Mouse (Mus musculus) forebrain, embryonic 14.5 days (tissue): Measurements from ENCODE around the gene Ins2. TPM values are rescaled to one million over a fixed set of nuclear protein-coding genes. Genes with fewer than 3 reads are reported as not detected.

ENCODE experiments used
- ATAC-seq: fragments of 200-750 bp; cut with Nextera tagmentation; 2 replicates; pipeline ENCODE4 v1.8.0; 2017; ENCODE audit warnings: mild to moderate bottlenecking, moderate library complexity
- DNase-seq: peaks from one replicate; pipeline ENCODE4 v3.0.0-alpha.2; 2015; ENCODE audit warnings: low spot score
- H3K27ac ChIP-seq: fragments of 300-500 bp; sonication (generic); 2 replicates; pipeline ENCODE4 v1.5.1; 2014; ENCODE audit warnings: low read depth, mild to moderate bottlenecking, control low read depth, low read length, moderate library complexity
- H3K27me3 ChIP-seq: fragments of 300-500 bp; sonication (generic); replicated peaks from 2 replicates; pipeline ENCODE4 v1.6.1; 2014; ENCODE audit warnings: low read length, control low read depth, mixed read lengths; ENCODE audit not compliant: control insufficient read depth, insufficient read depth
- H3K36me3 ChIP-seq: fragments of 300-500 bp; sonication (generic); 2 replicates; pipeline ENCODE4 v1.6.1; 2014; ENCODE audit warnings: low read length, control low read depth; ENCODE audit not compliant: control insufficient read depth, insufficient read depth
- H3K4me1 ChIP-seq: fragments of 300-500 bp; sonication (generic); 2 replicates; pipeline ENCODE4 v1.6.1; 2014; ENCODE audit warnings: antibody characterized with exemption, low read length, control low read depth; ENCODE audit not compliant: control insufficient read depth, insufficient read depth
- H3K4me2 ChIP-seq: fragments of 300-500 bp; sonication (generic); 2 replicates; pipeline ENCODE4 v1.6.1; 2014; ENCODE audit warnings: mild to moderate bottlenecking, control low read depth, low read length
- H3K4me3 ChIP-seq: fragments of 300-500 bp; sonication (generic); 2 replicates; pipeline ENCODE4 v1.5.1; 2014; ENCODE audit warnings: low read depth, low read length, control low read depth
- H3K9ac ChIP-seq: fragments of 300-500 bp; sonication (generic); 2 replicates; pipeline ENCODE4 v1.6.1; 2014; ENCODE audit warnings: mild to moderate bottlenecking, low read length, control low read depth, moderate library complexity
- H3K9me3 ChIP-seq: fragments of 300-500 bp; sonication (generic); replicated peaks from 2 replicates; pipeline ENCODE4 v1.6.1; 2016; ENCODE audit warnings: low read length, control low read depth, mixed read lengths; ENCODE audit not compliant: control insufficient read depth
- WGBS: fragments of 180-500 bp; shearing (Covaris S2); extraction: QIAGEN DNeasy Blood & Tissue Kit; methylation state at CpG from one replicate; pipeline ENCODE4 v1.1.7; 2014; 5-methylcytosine and 5-hydroxymethylcytosine counted together
- polyA plus RNA-seq: library from polyadenylated mRNA; unstranded; fragments of >200 nt; fragmentation: Nextera tagmentation; extraction: Ambion mirVana; gene quantifications from 2 replicates; pipeline ENCODE4 v1.2.1, GENCODE M21; 2014

Ins2 gene
- polyA plus RNA-seq, 1 experiment from 2014 or later: 0.83 TPM

DNA sequence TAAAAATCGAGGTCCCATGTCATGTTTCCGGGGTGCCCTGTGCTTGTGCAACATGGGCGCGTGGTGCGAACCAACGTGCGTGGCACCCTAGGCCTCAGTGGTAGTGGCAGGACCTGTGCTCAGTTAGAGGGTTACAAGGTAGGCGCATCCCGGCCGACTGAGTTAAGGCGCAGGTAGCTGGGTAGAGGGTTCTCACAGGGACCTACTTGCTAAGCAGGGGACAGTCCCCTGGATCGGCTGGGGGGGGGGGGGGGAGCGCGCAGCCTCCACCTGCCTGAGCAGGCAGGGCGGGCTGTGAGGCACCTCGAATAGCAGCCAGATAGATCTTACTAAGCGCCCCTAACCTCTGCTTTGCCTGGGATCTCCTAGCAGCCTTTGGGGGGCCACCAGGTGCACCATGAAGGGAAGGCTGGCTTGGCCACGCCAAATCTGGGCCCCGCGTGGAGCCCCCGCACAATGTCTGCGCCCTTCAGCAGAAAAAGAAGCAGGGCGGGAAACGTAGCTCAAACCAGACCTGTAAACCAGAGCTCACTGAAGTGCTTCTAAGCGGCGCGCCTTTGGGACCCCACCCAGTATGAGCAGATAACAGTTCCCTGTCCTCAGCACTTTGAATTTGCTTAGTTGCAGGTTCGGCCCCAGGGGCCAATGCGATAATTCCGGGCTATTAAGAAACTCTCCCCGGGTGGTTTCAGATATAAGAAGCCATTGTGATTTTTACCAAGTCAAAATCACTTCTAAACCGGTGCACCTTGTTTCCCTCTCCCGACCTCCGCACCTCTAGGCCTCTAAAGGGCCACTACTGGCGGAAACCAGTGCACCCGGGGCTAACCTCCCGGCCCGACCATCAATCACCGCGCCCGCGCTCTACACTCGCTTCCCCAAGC is 83.2 kb downstream of the Ins2 start:
- Histone ChIP-seq H3K9me3 (no peaks in the 10 kb centered on the region), H3K4me2 (peak overlapping the region; percentile 50), H3K36me3 (no peaks in the 10 kb centered on the region), H3K27ac (no peak overlapping the region), H3K27me3 (peaks cover 99% of the 10 kb centered on the region), H3K4me3 (peak overlapping the region; percentile 31), H3K9ac (no peak overlapping the region), H3K4me1 (peaks cover 4% of the 10 kb centered on the region)
- DNase-seq: no peak
- WGBS: under 1% methylated on average over 43 of the region's 43 CpGs
- no peak for ATAC-seq

DNA sequence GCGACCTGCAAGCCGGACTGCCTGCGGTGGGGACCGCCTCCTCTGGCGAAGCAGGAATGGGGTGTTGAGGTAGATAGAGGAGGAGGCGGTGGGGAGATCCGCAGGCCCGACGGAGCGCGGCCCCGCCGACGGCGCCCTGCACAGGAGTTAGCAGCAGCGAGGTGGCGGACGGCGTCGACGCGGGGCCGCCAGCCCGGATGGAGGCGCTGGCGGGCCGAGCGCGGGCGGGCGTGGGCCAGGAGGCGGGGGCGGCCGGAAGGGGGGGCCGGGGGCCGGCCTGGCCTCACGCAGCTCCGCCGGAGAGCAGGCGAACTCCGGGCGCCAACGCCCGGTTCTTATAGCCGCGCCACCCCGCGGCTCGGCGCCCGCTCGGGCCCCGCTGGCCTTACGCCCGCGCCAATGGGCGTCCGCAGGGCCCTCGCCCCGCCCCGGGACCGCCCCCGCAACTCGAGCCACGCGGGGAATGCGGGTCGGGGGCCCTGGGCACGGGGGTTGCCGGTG is 84.0 kb downstream of the Ins2 start:
- H3K27ac ChIP-seq: no peak overlapping the region
- WGBS: 2% methylated on average over 36 of the region's 70 CpGs
- peak; percentile 37 for ATAC-seq
- peak overlapping the region; percentile 31 for H3K4me3 ChIP-seq
- H3K9me3 ChIP-seq: no peaks in the 10 kb centered on the region
- no peaks in the 10 kb centered on the region for H3K36me3 ChIP-seq
- peaks cover 99% of the 10 kb centered on the region for H3K27me3 ChIP-seq
- H3K9ac ChIP-seq: 0 out of 2 replicates have a peak overlapping the region, but pooled peaks have one; percentile 10
- peak overlapping the region; percentile 50 for H3K4me2 ChIP-seq
- no peak for DNase-seq
- H3K4me1 ChIP-seq: peaks cover 4% of the 10 kb centered on the region

DNA sequence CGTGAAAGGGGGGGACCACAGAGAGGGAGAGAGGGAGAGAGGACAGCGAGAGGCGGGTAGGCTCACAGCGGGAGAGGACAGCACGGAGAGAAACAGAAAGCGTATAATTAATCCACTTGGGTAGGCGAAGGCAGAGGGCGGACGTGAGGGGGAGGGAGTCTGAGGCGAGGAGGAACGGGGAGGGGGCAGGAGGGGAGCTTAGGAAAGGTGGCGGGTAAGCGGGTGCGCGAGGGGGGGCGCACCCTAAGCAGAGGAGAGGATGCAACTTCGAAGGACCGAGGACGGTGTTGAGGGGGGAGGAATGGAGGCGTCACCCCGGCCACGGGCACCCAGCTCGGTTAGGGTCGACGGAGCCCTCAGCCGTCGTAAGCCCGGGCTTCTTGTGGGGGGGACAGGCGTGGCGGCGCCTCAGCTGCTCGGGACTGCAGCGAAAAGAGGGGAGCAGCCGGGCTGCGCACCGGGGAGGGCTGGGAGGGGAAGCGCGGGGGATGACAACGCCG is 84.5 kb downstream of the Ins2 start:
- peak overlapping the region; percentile 50 for H3K4me2 ChIP-seq
- H3K27me3 ChIP-seq: peaks cover 99% of the 10 kb centered on the region
- no peaks in the 10 kb centered on the region for H3K9me3 ChIP-seq
- no peak for DNase-seq
- H3K36me3 ChIP-seq: no peaks in the 10 kb centered on the region
- no peak overlapping the region for H3K27ac ChIP-seq
- under 1% methylated on average over 35 of the region's 40 CpGs for WGBS
- H3K4me1 ChIP-seq: peaks cover 4% of the 10 kb centered on the region
- peak overlapping the region; percentile 31 for H3K4me3 ChIP-seq
- ATAC-seq: peak; percentile 52
- H3K9ac ChIP-seq: peak overlapping the region; percentile 10; the same call in 1 of the 2 replicates

DNA sequence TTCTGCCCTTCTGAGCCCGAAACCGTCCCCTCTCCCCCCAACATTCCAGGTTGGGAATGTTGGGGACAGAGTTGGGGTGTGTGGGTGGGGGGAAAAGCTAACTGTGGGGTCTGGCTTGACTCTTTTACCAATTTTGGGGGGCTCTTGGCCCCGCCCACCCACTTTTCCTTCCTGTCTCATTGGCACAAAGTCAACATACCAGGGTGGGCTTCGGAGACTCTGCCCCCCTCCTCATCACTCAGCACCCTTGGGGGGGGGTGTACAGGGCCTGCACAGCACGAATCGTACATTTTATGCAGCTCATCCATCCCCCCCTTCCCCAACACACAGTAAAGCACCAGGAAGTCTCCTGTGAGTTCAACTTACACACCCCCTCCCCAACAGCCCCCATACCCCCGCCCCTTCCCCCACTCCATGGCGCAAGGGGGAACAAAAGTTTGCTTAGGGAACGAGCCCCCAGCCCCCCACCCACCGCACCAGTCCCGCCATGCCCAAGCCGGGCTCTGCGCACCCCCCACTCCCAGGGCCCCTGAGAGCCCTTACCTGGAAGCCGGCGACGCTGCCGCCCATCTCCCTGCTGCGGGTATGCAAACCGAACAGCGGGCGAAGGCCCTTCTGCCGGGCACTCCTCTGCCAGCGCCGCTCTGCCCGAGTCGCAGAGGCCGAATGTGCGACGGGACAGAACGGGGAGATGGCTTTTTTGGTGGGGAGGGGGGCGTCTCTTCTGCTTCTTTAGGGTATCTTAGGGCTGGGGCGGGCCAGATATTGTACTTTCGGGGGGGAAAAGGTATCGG is 85.2 kb downstream of the Ins2 start:
- Histone ChIP-seq H3K27me3 (peaks cover 97% of the 10 kb centered on the region), H3K4me3 (peak overlapping the region; percentile 31), H3K4me1 (peaks cover 4% of the 10 kb centered on the region), H3K27ac (no peak overlapping the region), H3K9me3 (no peaks in the 10 kb centered on the region), H3K9ac (no peak overlapping the region), H3K36me3 (no peaks in the 10 kb centered on the region), H3K4me2 (peak overlapping the region; percentile 50)
- no peak for DNase-seq
- WGBS: 2% methylated on average over 29 of the region's 34 CpGs
- ATAC-seq: no peak

DNA sequence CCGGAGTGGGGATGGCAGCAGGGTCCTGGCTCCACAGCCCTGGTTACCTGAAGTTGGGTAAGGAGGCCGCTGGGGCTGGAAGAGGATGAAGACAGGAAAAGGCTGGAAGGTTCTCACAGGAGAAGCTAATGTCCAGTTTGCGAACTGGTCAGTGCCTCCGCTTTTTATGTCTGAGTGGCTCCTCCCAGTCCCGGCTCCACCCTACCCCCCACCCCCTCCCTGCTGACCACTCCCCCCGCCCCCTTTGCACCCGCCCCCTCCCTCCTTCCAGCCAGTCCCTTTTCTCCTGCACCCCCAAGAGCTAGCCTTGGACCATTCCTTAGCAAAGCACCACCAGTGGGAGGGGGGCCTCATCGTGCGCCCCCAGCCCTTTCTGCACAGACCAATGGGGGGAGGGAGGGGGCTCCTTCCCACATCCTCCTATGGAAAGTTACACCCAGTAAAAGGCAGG is 85.8 kb downstream of the Ins2 start:
- DNase-seq: no peak
- Histone ChIP-seq H3K9ac (no peak overlapping the region), H3K4me2 (no peak overlapping the region)

DNA sequence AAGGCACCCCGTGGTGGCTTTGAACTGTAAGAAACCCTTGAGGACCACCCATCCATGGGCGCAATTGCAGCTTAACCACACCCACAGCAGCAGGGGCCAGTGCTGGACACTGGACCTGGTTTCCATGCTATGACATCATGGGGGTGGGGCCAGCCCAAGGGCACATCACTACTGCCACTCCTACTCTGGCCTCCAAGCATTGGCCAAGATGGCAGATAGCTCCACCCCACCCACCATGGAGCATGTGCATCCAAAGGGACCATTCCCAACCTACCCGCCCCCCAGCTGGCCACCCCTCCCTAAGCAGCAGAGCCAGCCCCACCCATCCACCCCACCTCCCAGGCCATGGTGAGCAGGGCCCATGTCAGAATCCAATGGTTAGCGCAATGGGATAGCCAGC is 87.1 kb downstream of the Ins2 start:
- Histone ChIP-seq H3K9ac (no peak overlapping the region), H3K9me3 (no peaks in the 10 kb centered on the region), H3K4me1 (peaks cover 4% of the 10 kb centered on the region), H3K27ac (no peak overlapping the region), H3K4me3 (no peak overlapping the region), H3K36me3 (no peaks in the 10 kb centered on the region), H3K27me3 (peaks cover 83% of the 10 kb centered on the region), H3K4me2 (no peak overlapping the region)
- DNase-seq (no peak), ATAC-seq (no peak)
- WGBS: 28% methylated on average over 4 of the region's 4 CpGs

More for the DNA sequence above, 85.8 kb downstream of the Ins2 start:
- Histone ChIP-seq H3K4me1 (peaks cover 4% of the 10 kb centered on the region), H3K27me3 (peaks cover 96% of the 10 kb centered on the region), H3K27ac (no peak overlapping the region), H3K4me3 (no peak overlapping the region), H3K9me3 (no peaks in the 10 kb centered on the region), H3K36me3 (no peaks in the 10 kb centered on the region)
- ATAC-seq: no peak
- WGBS: 9% methylated on average over 7 of the region's 9 CpGs

DNA sequence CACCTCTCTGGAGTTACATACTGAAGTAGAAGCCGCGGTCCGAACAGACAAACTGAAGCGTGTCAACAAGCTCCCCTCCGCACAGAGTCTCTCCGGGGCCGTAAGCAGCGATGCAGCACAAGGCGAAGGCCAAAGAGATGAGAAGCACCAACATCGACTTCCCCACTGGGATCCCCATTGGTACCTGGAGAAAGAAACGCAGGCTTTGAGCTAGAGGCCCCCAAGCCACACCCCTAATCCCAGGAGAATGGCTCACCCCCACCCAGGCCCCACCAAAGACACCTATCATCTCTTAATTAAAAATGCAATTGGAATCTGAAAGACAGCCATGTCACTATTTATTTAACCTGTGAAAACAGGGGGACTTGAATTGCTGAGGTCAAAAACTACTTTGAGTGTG is 87.5 kb downstream of the Ins2 start:
- Histone ChIP-seq H3K27me3 (peaks cover 79% of the 10 kb centered on the region), H3K9ac (no peak overlapping the region), H3K4me1 (peaks cover 4% of the 10 kb centered on the region), H3K4me3 (no peak overlapping the region), H3K9me3 (no peaks in the 10 kb centered on the region), H3K36me3 (no peaks in the 10 kb centered on the region), H3K4me2 (no peak overlapping the region), H3K27ac (no peak overlapping the region)
- DNase-seq (no peak), ATAC-seq (no peak)
- WGBS: 6% methylated on average over 11 of the region's 11 CpGs

DNA sequence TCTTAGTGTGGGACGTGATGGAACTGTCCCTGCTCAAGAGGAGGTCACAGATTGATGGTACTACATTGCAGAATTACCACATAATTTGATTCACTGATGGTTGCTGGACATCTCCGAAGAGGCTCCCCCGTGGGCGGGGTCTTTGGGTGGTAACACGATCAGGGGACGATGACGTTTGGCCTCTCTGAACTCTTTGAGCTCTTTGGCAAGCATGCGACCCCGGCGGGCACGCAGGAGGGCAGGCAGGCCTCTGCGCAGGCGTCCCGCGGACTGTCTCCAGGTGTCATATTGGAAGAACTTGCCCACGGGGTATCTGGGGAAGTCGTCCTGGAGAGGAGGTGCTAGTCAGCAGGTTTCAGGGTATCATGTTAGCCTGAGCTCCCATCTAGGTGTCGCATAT is 89.5 kb downstream of the Ins2 start:
- Histone ChIP-seq H3K9ac (no peak overlapping the region), H3K27ac (no peak overlapping the region), H3K4me2 (no peak overlapping the region), H3K27me3 (peaks cover 60% of the 10 kb centered on the region), H3K4me3 (no peak overlapping the region), H3K9me3 (no peaks in the 10 kb centered on the region), H3K4me1 (no peaks in the 10 kb centered on the region; the same call in 1 of the 2 replicates), H3K36me3 (no peaks in the 10 kb centered on the region)
- WGBS: 8% methylated on average over 18 of the region's 18 CpGs
- ATAC-seq (no peak), DNase-seq (no peak)
